Mouse (Mus musculus) CH12.LX (cell line): ENCODE measurements at regions not wholly inside any gene's neighbourhood (a gene's known extent, or its start where the extent isn't known, plus 50 kb on each side); places are given as distances from the start of the nearest gene placed in this dataset.

Source experiments
- CTCF ChIP-seq, 2 experiments: IDR thresholded peaks in 1 of 2; conservative IDR thresholded peaks in 1 of 2; 2 replicates each; pipeline ENCODE4 v1.5.1; 2011 to 2012; ENCODE audit warnings: low read depth in 2 of 2, low read length in 2 of 2, improper control_type of control experiment in 1 of 2, inconsistent platforms in 1 of 2, mild to moderate bottlenecking in 1 of 2, moderate library complexity in 1 of 2
- ELF1 ChIP-seq: IDR thresholded peaks from 2 replicates; pipeline ENCODE4 v1.6.1; 2014; ENCODE audit warnings: low read depth, mild to moderate bottlenecking, inconsistent platforms, low read length, improper control_type of control experiment
- KAT2A ChIP-seq: IDR thresholded peaks from 2 replicates; pipeline ENCODE4 v1.6.1; 2012; ENCODE audit warnings: low read length, improper control_type of control experiment, inconsistent platforms; ENCODE audit not compliant: insufficient replicate concordance
- MAX ChIP-seq: IDR thresholded peaks from 2 replicates; pipeline ENCODE4 v1.6.1; 2011; ENCODE audit warnings: low read length, improper control_type of control experiment
- MAZ ChIP-seq: IDR thresholded peaks from 2 replicates; pipeline ENCODE4 v1.6.1; 2012; ENCODE audit warnings: low read depth, mild to moderate bottlenecking, inconsistent platforms, low read length, improper control_type of control experiment, moderate library complexity
- POLR2A ChIP-seq: IDR thresholded peaks from 2 replicates; pipeline ENCODE4 v1.6.1; 2011; ENCODE audit warnings: low read depth, mild to moderate bottlenecking, improper control_type of control experiment, low read length
- POLR2AphosphoS2 ChIP-seq: IDR thresholded peaks from 2 replicates; pipeline ENCODE4 v1.6.1; 2011; ENCODE audit warnings: low read depth, low read length, improper control_type of control experiment
- USF2 ChIP-seq: conservative IDR thresholded peaks from 2 replicates; pipeline ENCODE4 v1.6.1; 2011; ENCODE audit warnings: low read depth, low read length, improper control_type of control experiment
- ZC3H11A ChIP-seq: IDR thresholded peaks from 2 replicates; pipeline ENCODE4 v1.6.1; 2012; ENCODE audit warnings: low read depth, mild to moderate bottlenecking, inconsistent platforms, low read length, improper control_type of control experiment

GRCm38 (mm10) chrX:99567367-99568164, 96.5 kb upstream of the Pja1 start:
- TF ChIP-seq ELF1 (no peak), CTCF (conservative IDR thresholded peaks at IDR 0.05 in 1 of 2, IDR thresholded peaks at IDR 0.05 in 1 of 2; ENCODE audit: low read depth in 2 of 2, low read length in 2 of 2) (no peak), ZC3H11A (no peak), POLR2AphosphoS2 (no peak), POLR2A (no peak), MAZ (no peak), KAT2A (no peak), USF2 (no peak), MAX (no peak)
